Mouse (Mus musculus) forebrain, embryonic 12.5 days (tissue): ENCODE measurements around the gene Chn2. TPM values are rescaled to one million over a fixed set of nuclear protein-coding genes. Genes with fewer than 3 reads are reported as not detected.

Experiments
- ATAC-seq: fragments of 200-750 bp; cut with Nextera tagmentation; 2 replicates; pipeline ENCODE4 v1.8.0; 2017; ENCODE audit warnings: moderate TSS enrichment; ENCODE audit not compliant: low FRiP score
- H3K27ac ChIP-seq: fragments of 300-500 bp; sonication (generic); 2 replicates; pipeline ENCODE4 v1.5.1; 2016; ENCODE audit warnings: mild to moderate bottlenecking
- H3K27me3 ChIP-seq: fragments of 300-500 bp; sonication (generic); 2 replicates; pipeline ENCODE4 v1.6.1; 2016; ENCODE audit warnings: mild to moderate bottlenecking
- H3K36me3 ChIP-seq: fragments of 300-500 bp; sonication (generic); replicated peaks from 2 replicates; pipeline ENCODE4 v1.6.1; 2016; ENCODE audit warnings: mild to moderate bottlenecking
- H3K4me1 ChIP-seq: fragments of 300-500 bp; sonication (generic); 2 replicates; pipeline ENCODE4 v1.6.1; 2016
- H3K4me2 ChIP-seq: fragments of 300-500 bp; sonication (generic); 2 replicates; pipeline ENCODE4 v1.6.1; 2016; ENCODE audit warnings: mild to moderate bottlenecking, moderate library complexity
- H3K4me3 ChIP-seq: fragments of 300-500 bp; sonication (generic); replicated peaks from 2 replicates; pipeline ENCODE4 v1.5.1; 2016; ENCODE audit warnings: mild to moderate bottlenecking
- H3K9ac ChIP-seq: fragments of 300-500 bp; sonication (generic); 2 replicates; pipeline ENCODE4 v1.6.1; 2016; ENCODE audit warnings: mild to moderate bottlenecking
- H3K9me3 ChIP-seq: fragments of 300-500 bp; sonication (generic); 2 replicates; pipeline ENCODE4 v1.6.1; 2016
- WGBS: fragments of 180-500 bp; shearing (Covaris S2); methylation state at CpG from one replicate; pipeline ENCODE4 v1.1.7; 2016; 5-methylcytosine and 5-hydroxymethylcytosine counted together
- polyA plus RNA-seq: library from polyadenylated mRNA; unstranded; fragments of >200 nt; fragmentation: Nextera tagmentation; extraction: Ambion mirVana; gene quantifications from 2 replicates; pipeline ENCODE4 v1.2.1, GENCODE M21; 2016

Gene Chn2
- polyA plus RNA-seq, 1 experiment from 2014 or later = 29.8 TPM

DNA sequence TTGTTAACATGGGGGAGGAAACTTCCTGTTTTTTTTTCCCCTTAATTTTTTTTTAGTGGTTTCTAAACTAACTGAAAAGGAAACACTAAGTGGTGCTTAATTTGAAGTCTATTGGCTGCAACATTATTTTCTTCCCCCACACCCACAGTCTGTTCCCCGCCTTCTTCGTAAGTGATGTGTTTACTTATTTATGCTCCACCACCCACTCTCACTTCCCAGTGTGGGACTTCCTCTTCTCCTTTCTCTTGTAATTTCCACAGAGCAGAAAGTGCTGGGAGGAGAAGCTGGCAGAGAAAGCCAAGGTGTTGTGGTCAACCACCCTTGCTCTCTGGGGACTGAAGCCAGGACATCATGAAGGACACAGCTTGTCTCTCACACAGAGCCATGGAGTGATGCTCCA is 43.2 kb downstream of the Chn2 start:
- Histone ChIP-seq H3K27ac (no peak overlapping the region), H3K4me3 (no peak overlapping the region), H3K27me3 (no peaks in the 10 kb centered on the region), H3K4me2 (no peak overlapping the region), H3K9ac (no peak overlapping the region), H3K4me1 (no peaks in the 10 kb centered on the region), H3K36me3 (no peaks in the 10 kb centered on the region), H3K9me3 (no peaks in the 10 kb centered on the region)
- ATAC-seq = no peak
- WGBS = 81% methylated on average over 2 of the region's 2 CpGs

- no peak for ATAC-seq
- Histone ChIP-seq H3K9me3 (no peaks in the 10 kb centered on the region), H3K9ac (no peak overlapping the region), H3K4me1 (no peaks in the 10 kb centered on the region), H3K4me2 (no peak overlapping the region), H3K4me3 (no peak overlapping the region), H3K36me3 (no peaks in the 10 kb centered on the region), H3K27me3 (no peaks in the 10 kb centered on the region), H3K27ac (no peak overlapping the region)
- 85% methylated on average over 6 of the region's 6 CpGs for WGBS
Measured at GRCm38 (mm10) chr6:54084046-54084445, 44.7 kb downstream of the Chn2 start.

DNA sequence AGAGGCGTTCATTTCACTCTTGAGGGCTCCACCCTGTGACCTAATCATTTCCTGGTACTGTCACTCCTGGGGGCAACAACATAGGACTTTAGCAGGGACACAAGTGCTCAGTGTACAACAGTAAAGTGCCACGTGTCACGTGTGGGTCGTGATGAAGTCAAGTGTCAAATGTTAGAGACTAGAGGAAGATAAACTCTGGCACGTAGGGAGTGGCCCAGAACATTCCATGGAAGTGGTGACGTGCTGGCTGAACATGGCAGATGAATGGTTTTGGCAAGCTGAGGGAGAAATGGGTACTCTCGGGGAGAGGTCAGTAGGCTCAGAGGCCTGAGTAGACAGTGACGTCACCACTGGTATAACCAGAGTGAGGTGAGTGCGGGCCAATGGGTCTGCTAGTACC is 45.7 kb downstream of the Chn2 start:
- Histone ChIP-seq H3K36me3 (no peaks in the 10 kb centered on the region), H3K27ac (no peak overlapping the region), H3K4me1 (no peaks in the 10 kb centered on the region), H3K4me2 (no peak overlapping the region), H3K27me3 (no peaks in the 10 kb centered on the region), H3K9ac (no peak overlapping the region), H3K9me3 (no peaks in the 10 kb centered on the region), H3K4me3 (no peak overlapping the region)
- no peak for ATAC-seq
- 86% methylated on average over 9 of the region's 9 CpGs for WGBS

GRCm38 (mm10) chr6:54088168-54088567 is 48.8 kb downstream of the Chn2 start:
- no peak for ATAC-seq
- Histone ChIP-seq H3K27ac (no peak overlapping the region), H3K9me3 (no peaks in the 10 kb centered on the region), H3K4me3 (no peak overlapping the region), H3K4me1 (peaks cover 10% of the 10 kb centered on the region; the same call in 1 of the 2 replicates), H3K9ac (no peak overlapping the region), H3K36me3 (no peaks in the 10 kb centered on the region), H3K4me2 (no peak overlapping the region), H3K27me3 (no peaks in the 10 kb centered on the region)
- WGBS = 92% methylated on average over 4 of the region's 4 CpGs

DNA sequence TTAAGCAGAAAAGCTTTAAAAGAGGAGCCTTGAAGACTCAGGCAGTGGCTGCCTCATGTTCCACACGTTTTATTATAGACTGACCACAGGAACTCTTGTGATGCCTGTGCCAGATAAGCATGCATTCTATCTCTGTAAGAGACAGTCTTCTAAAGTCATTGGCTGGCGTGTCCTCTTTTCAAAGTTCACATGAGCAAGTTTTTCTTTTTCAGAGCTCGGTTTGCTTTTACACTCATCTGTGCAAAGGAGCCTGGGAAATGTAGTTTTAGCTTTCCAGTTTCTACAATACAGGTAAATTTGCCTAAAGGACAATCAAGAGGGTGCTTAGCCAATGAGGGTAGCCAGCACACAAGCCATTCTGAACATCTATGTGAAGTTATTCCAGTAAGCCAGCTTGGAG is 51.5 kb downstream of the Chn2 start:
- no peak overlapping the region for H3K9ac ChIP-seq
- H3K36me3 ChIP-seq = no peaks in the 10 kb centered on the region
- peaks cover 14% of the 10 kb centered on the region; the same call in 1 of the 2 replicates for H3K4me1 ChIP-seq
- H3K27me3 ChIP-seq = 0 out of 2 replicates have a peak, but pooled peaks cover 3% of the 10 kb centered on the region
- H3K27ac ChIP-seq = no peak overlapping the region
- H3K4me3 ChIP-seq = no peak overlapping the region
- H3K4me2 ChIP-seq = no peak overlapping the region
- no peaks in the 10 kb centered on the region for H3K9me3 ChIP-seq
- no peak for ATAC-seq
- 79% methylated on average over 3 of the region's 3 CpGs for WGBS

GRCm38 (mm10) chr6:54092920-54093319 is 53.6 kb downstream of the Chn2 start:
- H3K36me3 ChIP-seq = no peaks in the 10 kb centered on the region
- H3K4me3 ChIP-seq = no peak overlapping the region
- H3K27ac ChIP-seq = no peak overlapping the region
- no peak for ATAC-seq
- no peaks in the 10 kb centered on the region for H3K9me3 ChIP-seq
- 88% methylated on average over 3 of the region's 3 CpGs for WGBS
- H3K27me3 ChIP-seq = 0 out of 2 replicates have a peak, but pooled peaks cover 3% of the 10 kb centered on the region
- peaks cover 29% of the 10 kb centered on the region for H3K4me1 ChIP-seq
- H3K4me2 ChIP-seq = no peak overlapping the region
- no peak overlapping the region for H3K9ac ChIP-seq

DNA sequence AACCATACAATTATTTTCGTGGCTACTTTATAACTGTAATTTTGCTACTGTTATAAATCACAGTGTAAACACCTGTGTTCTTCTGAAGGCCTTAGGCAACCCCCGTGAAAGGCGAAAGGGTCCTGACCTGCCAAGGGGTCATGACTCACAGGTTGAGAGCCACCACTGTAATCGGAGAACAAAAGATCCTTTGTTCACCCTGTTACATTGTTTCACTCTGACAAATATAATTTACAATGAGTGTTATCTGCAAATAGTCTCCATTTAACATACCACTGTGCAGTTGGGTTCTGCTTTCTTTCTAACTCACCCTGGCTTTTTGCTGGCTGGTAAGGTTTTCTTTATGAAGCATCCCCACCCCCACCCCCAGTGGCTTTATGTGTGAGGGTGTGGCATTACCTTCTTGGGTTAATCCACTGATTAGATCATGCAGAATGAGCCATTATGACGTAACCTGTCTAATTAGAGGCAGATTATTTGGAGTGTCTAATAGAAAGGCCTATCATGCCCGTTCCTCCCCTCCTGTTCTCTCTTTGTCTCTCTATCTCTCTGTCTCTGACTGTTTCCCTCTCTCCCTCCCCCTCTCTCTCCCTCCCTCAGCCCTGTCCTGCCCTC is 56.9 kb downstream of the Chn2 start:
- Histone ChIP-seq H3K36me3 (no peaks in the 10 kb centered on the region), H3K9me3 (no peaks in the 10 kb centered on the region), H3K27me3 (peaks cover 7% of the 10 kb centered on the region; the same call in 1 of the 2 replicates), H3K4me1 (peaks cover 28% of the 10 kb centered on the region), H3K4me3 (no peak overlapping the region), H3K9ac (no peak overlapping the region), H3K4me2 (0 out of 2 replicates have a peak overlapping the region, but pooled peaks have one; percentile 10), H3K27ac (0 out of 2 replicates have a peak overlapping the region, but pooled peaks have one; percentile 42)
- 17% methylated on average over 6 of the region's 6 CpGs for WGBS
- ATAC-seq = no peak

DNA sequence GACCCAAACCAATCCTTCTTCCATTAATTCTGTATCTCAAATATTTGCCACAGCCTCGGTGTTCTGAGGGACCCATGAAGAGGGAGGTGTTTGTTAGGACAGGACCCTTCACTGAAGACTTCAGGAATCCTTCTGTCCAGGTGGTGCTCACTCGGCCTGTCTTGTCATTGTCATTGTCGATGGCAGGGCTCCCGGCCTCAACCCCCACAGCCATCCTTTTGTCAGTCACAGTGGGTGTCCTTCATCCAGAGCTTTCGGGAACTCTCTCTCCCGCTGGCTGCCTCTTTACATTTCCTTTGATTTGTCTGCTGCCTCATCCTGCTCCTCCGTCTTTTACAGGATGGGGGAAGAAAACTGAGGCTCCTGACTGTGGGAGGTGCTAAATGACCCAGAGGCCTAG is 57.5 kb downstream of the Chn2 start:
- peaks cover 7% of the 10 kb centered on the region; the same call in 1 of the 2 replicates for H3K27me3 ChIP-seq
- H3K9me3 ChIP-seq = no peaks in the 10 kb centered on the region
- no peak overlapping the region for H3K9ac ChIP-seq
- no peaks in the 10 kb centered on the region for H3K36me3 ChIP-seq
- H3K4me1 ChIP-seq = peaks cover 24% of the 10 kb centered on the region
- no peak for ATAC-seq
- peak overlapping the region; percentile 42; the same call in 1 of the 2 replicates for H3K27ac ChIP-seq
- under 1% methylated on average over 7 of the region's 7 CpGs for WGBS
- peak overlapping the region; percentile 10; the same call in 1 of the 2 replicates for H3K4me2 ChIP-seq
- no peak overlapping the region for H3K4me3 ChIP-seq

- Histone ChIP-seq H3K4me3 (no peak overlapping the region), H3K4me2 (no peak overlapping the region), H3K36me3 (no peaks in the 10 kb centered on the region), H3K9ac (no peak overlapping the region), H3K4me1 (peaks cover 19% of the 10 kb centered on the region), H3K9me3 (no peaks in the 10 kb centered on the region), H3K27ac (no peak overlapping the region), H3K27me3 (peaks cover 7% of the 10 kb centered on the region; the same call in 1 of the 2 replicates)
- ATAC-seq = no peak
- WGBS = 96% methylated on average over 6 of the region's 6 CpGs
Measured at GRCm38 (mm10) chr6:54098339-54098738, 59.0 kb downstream of the Chn2 start.

GRCm38 (mm10) chr6:54099659-54100058 is 60.3 kb downstream of the Chn2 start:
- H3K36me3 ChIP-seq = no peaks in the 10 kb centered on the region
- peaks cover 19% of the 10 kb centered on the region for H3K4me1 ChIP-seq
- H3K4me3 ChIP-seq = no peak overlapping the region
- peaks cover 7% of the 10 kb centered on the region; the same call in 1 of the 2 replicates for H3K27me3 ChIP-seq
- H3K9ac ChIP-seq = no peak overlapping the region
- no peaks in the 10 kb centered on the region for H3K9me3 ChIP-seq
- no peak for ATAC-seq
- no peak overlapping the region for H3K27ac ChIP-seq
- WGBS = 72% methylated on average over 6 of the region's 6 CpGs
- no peak overlapping the region for H3K4me2 ChIP-seq

GRCm38 (mm10) chr6:54102210-54102609 is 62.9 kb downstream of the Chn2 start:
- Histone ChIP-seq H3K4me2 (no peak overlapping the region), H3K9ac (no peak overlapping the region), H3K36me3 (no peaks in the 10 kb centered on the region), H3K27ac (no peak overlapping the region), H3K9me3 (no peaks in the 10 kb centered on the region), H3K4me3 (no peak overlapping the region), H3K27me3 (peaks cover 5% of the 10 kb centered on the region; the same call in 1 of the 2 replicates), H3K4me1 (peaks cover 13% of the 10 kb centered on the region)
- no peak for ATAC-seq
- WGBS = 84% methylated on average over 4 of the region's 4 CpGs

DNA sequence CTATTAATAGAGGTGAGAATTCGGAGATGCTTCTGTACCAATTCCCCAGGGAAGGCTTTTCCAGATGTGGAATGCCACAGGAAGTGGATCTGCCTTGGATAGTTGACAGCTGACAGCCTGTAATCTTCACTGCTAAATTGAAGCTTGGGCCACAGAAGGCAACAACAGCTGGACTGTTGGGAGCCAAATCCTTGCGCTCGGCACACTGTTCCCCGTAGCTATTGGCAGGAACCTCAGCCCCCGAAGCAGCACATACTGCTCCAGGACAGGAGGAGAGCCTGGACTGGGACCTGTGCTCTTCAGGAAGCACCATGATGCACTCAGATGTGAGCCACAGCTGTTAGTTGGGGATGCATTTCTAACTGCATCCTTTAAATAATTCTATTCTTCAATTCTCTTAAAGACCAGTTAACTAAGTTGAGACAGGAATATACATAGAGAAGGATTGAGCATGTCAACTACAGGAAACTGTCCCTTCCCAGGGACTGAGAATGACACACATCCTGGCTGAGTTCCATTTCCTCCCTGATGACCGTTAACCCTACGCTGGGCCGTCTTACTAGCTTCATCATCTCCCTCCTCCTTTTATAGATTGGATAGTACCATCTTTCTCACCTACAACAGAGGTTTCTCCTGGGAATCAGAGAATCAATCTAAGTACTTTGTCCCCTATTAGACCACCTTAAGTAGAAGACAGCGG is 64.1 kb downstream of the Chn2 start:
- WGBS = 88% methylated on average over 9 of the region's 9 CpGs
- Histone ChIP-seq H3K9me3 (no peaks in the 10 kb centered on the region), H3K36me3 (no peaks in the 10 kb centered on the region), H3K4me2 (no peak overlapping the region), H3K4me3 (no peak overlapping the region), H3K9ac (no peak overlapping the region), H3K4me1 (peaks cover 11% of the 10 kb centered on the region), H3K27ac (no peak overlapping the region), H3K27me3 (peaks cover 5% of the 10 kb centered on the region; the same call in 1 of the 2 replicates)
- no peak for ATAC-seq
